In the genomic region with DNA sequence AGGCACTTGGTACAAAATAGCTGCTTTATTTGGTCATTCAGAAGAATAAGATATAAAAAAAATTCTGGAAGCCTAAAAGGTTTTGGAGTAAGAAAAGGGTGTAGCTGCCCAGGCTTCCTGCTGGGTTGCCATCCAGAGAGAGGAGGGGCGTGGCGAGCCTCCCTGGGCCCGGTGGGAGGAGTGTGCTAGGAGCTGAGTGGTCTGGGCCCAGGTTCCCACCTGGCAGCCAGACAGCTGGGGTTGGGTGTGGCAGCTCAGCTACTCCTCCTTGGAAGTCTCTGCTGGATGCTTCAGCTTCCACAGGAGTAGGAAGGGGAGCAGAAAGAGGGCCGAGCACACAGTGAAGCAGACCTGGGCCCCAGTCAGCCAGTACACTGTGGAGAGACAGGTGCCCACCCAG, we compare ENCODE assay signal across 12 mouse cellular contexts. TPM values are rescaled to one million over a fixed set of nuclear protein-coding genes. Genes with fewer than 3 reads are reported as not detected.
DNase-seq lines count a peak whose midpoint lies in the region; ATAC-seq and TF ChIP-seq lines count a peak whose summit lies in the region.
"Had no signal": no experiment of that assay in that cellular context is flagged by ENCODE, and none has a peak within 500 bp of the region (broad histone marks: within the 10 kb centered on the region; RNA-seq: fewer than 3 reads in every experiment).

No protein-coding gene starts in this region.

- H3K36me3 ChIP-seq in liver, embryonic 14.5 days (replicated peaks; ENCODE audit: control insufficient read depth, insufficient read depth, low read depth) = peaks cover 72% of the 10 kb centered on the region

- no peak overlapping the region for H3K27ac ChIP-seq in liver, embryonic 14.5 days

- peak; percentile 24 to 37 for DNase-seq in heart, adult 9 months (ENCODE audit: low spot score in 2 of 2)
- no peak for DNase-seq in heart, adult 8-10 months (ENCODE audit: low spot score)
- peak; percentile 23 for DNase-seq in 3T3-L1 (ENCODE audit: low read depth, low spot score)
- peak; percentile 26 for DNase-seq in brain, adult 2 months (ENCODE audit: low read depth, low spot score)
- no peak for DNase-seq in liver, embryonic 14.5 days (ENCODE audit: low read depth in 3 of 3, low spot score in 3 of 3)
- DNase-seq in cerebellum, adult 9-11 months = no peak
- DNase-seq in layer of hippocampus, postnatal 10 days (ENCODE audit: low spot score in 2 of 2) = no peak
- DNase-seq: adrenal gland, adult 2 months; cerebellum, adult 8-10 months; kidney, adult 2 months; right cerebral cortex, postnatal 14 days had no signal

- peaks cover 14 to 25% of the 10 kb centered on the region in 2 experiments for H3K4me1 ChIP-seq in liver, embryonic 14.5 days (replicated peaks; ENCODE audit: control insufficient read depth in 2 of 2, insufficient read depth in 2 of 2, low read length in 1 of 2)

- no peak for ATAC-seq in liver, embryonic 14.5 days (ENCODE audit: insufficient read depth)
- no peak for ATAC-seq in erythroblast, adult 5-6 weeks (replicated peaks; ENCODE audit: low FRiP score, poor library complexity, severe bottlenecking)

- no peaks in the 10 kb centered on the region for H3K27me3 ChIP-seq in liver, embryonic 14.5 days (ENCODE audit: control insufficient read depth, insufficient read depth, low read length)

- peak overlapping the region; percentile 13 for H3K4me2 ChIP-seq in liver, embryonic 14.5 days (ENCODE audit: low read depth)

- WGBS in liver, embryonic 14.5 days (ENCODE audit: insufficient replicate concordance) = 76% methylated on average over 4 of the region's 4 CpGs

- TF ChIP-seq CTCF in liver, embryonic 14.5 days (IDR thresholded peaks at IDR 0.05; ENCODE audit: low read depth) = no peak

- no peak for TF ChIP-seq EP300 in liver, embryonic 14.5 days (IDR thresholded peaks at IDR 0.05; ENCODE audit: low read depth)

- H3K9ac ChIP-seq in liver, embryonic 14.5 days (replicated peaks) = no peak overlapping the region

- H3K4me3 ChIP-seq in liver, embryonic 14.5 days (ENCODE audit: insufficient read depth in 1 of 2, low read depth in 2 of 2, low read length in 2 of 2) = no peak overlapping the region

- H3K9me3 ChIP-seq in liver, embryonic 14.5 days (ENCODE audit: control insufficient read depth, low read length) = no peaks in the 10 kb centered on the region

RNA-seq across cellular contexts. Expression of a gene that starts 3.4 kb away (rescaled TPM):
- total RNA-seq in heart, adult 8-10 months (2022) = 10 to 100 TPM in 3 of 4 experiments, 1 to 10 TPM in 1; 8.9 to 15.3 (median 11.0) TPM
- polyA plus RNA-seq in liver, embryonic 14.5 days (2012; rRNA removed) = 53.6 and 68.5 TPM in 2 replicates
- polyA plus RNA-seq in liver, embryonic 14.5 days (2014; fragmentation: Nextera tagmentation; extraction: Ambion mirVana) = 33.1 and 46.7 TPM in 2 replicates
- 23.2 and 40.9 TPM in 2 replicates for total RNA-seq in erythroblast, adult 5-6 weeks (2015; ENCODE audit: low replicate concordance)
- 24.1 and 30.1 TPM in 2 replicates for total RNA-seq in erythroblast, adult 5-6 weeks (2017; ENCODE audit: low replicate concordance)
- total RNA-seq in layer of hippocampus, postnatal 10 days (2021) = 10 to 100 TPM; 46.0 to 49.5 TPM

RNA-seq across cellular contexts. Expression of a gene that starts 26.3 kb away (rescaled TPM):
- total RNA-seq in heart, adult 8-10 months (2022) = 10 to 100 TPM; 12.0 to 14.6 (median 12.8) TPM
- 11.2 and 12.4 TPM in 2 replicates for polyA plus RNA-seq in liver, embryonic 14.5 days (2012; rRNA removed)
- polyA plus RNA-seq in liver, embryonic 14.5 days (2014; fragmentation: Nextera tagmentation; extraction: Ambion mirVana) = 11.9 and 14.4 TPM in 2 replicates
- 3.3 and 6.5 TPM in 2 replicates for total RNA-seq in erythroblast, adult 5-6 weeks (2015; ENCODE audit: low replicate concordance)
- 7.0 and 8.4 TPM in 2 replicates for total RNA-seq in erythroblast, adult 5-6 weeks (2017; ENCODE audit: low replicate concordance)
- 10 to 100 TPM; 18.9 to 20.5 TPM for total RNA-seq in layer of hippocampus, postnatal 10 days (2021)

RNA-seq across cellular contexts. Expression of a gene that starts 26.5 kb away (rescaled TPM):
- 1 to 10 TPM in 1 of 4 experiments, under 1 TPM in 3; 0.57 to 1.8 (median 0.69) TPM for total RNA-seq in heart, adult 8-10 months (2022)
- 0.24 and 0.44 TPM in 2 replicates for polyA plus RNA-seq in liver, embryonic 14.5 days (2012; rRNA removed)
- 0.48 and 0.91 TPM in 2 replicates for polyA plus RNA-seq in liver, embryonic 14.5 days (2014; fragmentation: Nextera tagmentation; extraction: Ambion mirVana)
- 0.63 TPM in 1 of 2 replicates, not detected in the other for total RNA-seq in erythroblast, adult 5-6 weeks (2015; ENCODE audit: low replicate concordance)
- 0.51 and 0.56 TPM in 2 replicates for total RNA-seq in erythroblast, adult 5-6 weeks (2017; ENCODE audit: low replicate concordance)
- total RNA-seq in layer of hippocampus, postnatal 10 days (2021) = 1 to 10 TPM; 5.2 to 8.6 TPM

Comparison
In these comparisons a context has a peak if more than half of its experiments do, and no peak if none do; other contexts are left out.
1. DNase-seq: peak in heart, adult 9 months (2 of 2), 3T3-L1 (single experiment) and brain, adult 2 months (single experiment); none in heart, adult 8-10 months (single experiment), liver, embryonic 14.5 days (0 of 3), cerebellum, adult 9-11 months (single experiment) and layer of hippocampus, postnatal 10 days (0 of 2).